Mouse (Mus musculus) right cerebral cortex, postnatal 10 days (tissue): ENCODE results near the gene Dnajc22.

ENCODE experiments used
- DNase-seq, 2 experiments: peaks; one replicate each; pipeline ENCODE4 v3.0.0; 2021; ENCODE audit warnings: low spot score in 2 of 2

The Dnajc22 gene

DNA sequence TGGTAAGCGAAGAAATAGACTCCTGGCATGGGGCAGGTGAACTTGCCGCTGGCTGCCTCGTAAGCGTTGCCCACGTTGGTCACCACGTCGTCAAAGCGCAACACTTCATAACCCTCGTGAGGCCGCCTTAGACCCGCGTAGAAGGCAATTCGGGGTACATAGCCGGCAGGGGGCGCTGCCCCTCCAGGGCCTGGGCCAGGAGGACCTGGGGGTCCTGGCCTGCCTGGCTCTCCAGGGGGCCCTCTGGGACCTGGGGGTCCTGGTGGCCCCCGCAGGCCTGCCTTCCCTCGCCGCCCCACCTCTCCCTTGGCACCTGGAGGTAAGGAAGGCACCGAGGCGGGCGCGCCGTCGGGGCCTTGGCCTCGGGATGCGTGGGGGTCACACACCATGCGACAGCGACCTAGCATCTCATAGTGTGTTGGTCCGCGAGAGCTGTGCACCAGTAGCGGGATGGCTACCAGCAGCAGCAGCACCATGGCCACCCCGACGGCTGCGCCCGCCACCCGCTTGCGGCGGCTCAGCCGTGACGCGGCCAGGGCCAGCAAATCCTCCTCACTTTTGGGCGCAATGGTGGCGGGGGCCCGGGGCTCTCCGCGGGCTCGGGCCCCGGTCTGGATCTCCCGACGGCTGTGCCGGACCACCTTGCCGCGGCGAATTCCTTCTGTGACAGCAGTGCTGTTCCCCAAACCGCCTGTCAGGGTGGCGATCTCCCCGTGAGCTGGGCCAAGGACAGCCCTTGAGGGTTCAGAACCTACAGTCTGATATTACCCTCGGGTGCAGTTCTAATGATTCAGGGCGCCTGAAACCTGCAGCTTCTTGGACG lies 5.5 kb upstream of the Dnajc22 start, which contains the start of gene C1ql4:
C1ql4 (minus strand) TSS at position 565 of the 823 bp plus-strand sequence.
- DNase-seq = no peak

DNA sequence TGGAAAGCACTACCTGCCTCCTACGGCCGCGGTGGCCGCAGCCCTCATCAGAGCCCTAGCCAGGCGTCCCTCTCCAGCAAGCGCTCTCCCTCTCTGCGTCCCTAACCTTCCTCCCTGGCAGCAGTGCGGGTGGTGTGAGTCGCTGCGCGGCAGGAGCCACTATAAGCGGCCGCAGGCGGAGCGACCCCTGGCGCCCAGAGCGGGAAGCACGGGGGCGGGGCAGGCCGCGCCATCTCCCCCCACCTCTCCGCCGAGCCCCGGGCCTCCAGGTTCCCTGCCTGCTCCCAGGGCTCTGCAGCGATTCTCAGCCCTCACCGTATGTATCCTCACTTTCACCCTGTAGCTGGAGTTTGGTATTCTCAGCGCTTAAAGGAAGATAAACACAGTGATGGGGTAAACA lies 4.7 kb upstream of the Dnajc22 start:
- peak; percentile 72 to 76 for DNase-seq

DNA sequence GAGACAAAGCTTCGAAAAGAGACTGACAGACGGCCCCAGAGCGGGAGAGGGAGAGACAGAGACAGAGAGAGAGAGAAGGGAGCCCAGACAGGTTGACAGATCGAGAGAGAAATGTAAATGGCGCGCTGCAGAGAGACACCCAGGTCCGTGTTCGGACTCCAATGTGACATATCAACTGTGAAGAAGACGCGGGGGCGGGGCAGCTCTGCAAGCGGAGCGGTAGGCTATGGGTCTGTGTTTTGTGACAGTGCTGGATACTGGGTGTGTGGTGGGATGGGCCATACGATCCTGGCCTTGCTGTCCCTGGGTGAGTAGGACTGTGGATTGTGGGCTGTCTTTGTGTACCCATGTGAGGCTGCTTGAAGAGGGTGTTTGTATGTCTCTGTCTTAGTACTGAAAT lies 3.9 kb upstream of the Dnajc22 start:
- no peak for DNase-seq

DNA sequence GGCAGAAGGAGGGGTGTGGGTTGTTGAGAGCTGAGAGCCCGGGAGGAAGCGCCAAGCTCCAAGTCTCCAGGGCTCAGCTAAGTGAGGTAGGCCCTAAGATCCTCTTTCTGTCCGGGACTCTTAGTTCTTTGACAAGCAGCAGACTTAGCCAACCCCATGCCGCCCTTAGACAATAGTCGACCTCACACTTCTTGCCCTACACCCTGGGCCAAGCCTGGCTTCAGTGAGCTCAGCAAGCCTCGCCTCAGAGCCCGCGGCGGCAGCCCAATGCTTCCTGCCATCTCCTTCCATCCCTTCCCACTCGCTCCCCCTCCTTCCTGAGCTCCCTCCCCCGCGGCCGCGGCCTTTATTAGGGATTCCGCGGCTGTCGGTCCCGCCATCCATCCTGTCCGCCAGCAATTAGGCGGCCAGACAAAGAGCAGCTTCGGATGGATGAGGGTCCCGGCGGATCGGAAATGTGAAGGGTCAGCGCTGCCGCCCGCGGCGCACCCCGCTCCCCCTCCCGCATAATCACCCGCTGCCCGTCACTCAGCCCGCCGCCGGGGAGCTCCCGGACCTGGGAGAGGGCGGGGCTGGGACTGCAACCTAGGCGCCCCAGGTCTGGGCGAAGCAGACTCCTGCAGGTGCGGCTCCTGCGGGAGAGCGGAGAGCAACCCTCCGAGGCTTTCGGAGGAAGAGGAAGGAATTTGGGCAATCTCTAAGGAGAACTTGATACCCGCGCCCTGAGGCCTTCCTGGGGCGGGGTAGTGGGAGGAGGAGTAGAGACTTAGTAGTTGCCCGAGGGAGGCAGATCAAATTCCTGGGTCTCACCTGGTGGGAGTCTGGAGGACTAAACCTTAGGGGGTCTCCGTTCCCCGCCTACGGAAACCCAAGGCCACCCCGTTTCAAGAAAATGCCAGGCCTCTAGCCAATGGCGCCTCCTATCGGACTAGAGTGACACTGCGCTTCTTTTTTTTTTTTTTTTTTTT lies 605 bp downstream of the Dnajc22 start:
- peak; percentile 62 to 64 for DNase-seq

- peak; percentile 54 to 60 for DNase-seq
Observed at GRCm38 (mm10) chr15:99094631-99095270, 1.8 kb downstream of the Dnajc22 start.

DNA sequence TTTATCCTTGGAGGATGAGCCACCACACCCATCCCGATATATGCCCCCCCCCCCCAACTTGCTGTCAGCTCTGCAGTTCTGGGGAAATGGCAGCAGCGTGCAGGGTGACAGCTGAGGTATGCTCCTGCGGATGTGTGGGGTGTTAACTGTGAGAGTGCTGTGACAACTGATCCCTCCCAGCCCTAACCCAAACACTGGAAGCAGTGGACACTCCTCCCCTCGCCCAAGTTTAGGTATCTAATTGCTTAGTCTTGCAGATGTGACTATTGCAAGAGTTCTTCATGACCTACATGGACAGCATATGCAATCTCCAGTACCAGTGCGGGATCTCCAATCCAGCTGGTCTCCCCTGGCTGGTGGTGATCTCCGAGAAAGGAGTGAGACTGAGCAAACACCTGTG lies 2.4 kb downstream of the Dnajc22 start:
- no peak for DNase-seq

DNA sequence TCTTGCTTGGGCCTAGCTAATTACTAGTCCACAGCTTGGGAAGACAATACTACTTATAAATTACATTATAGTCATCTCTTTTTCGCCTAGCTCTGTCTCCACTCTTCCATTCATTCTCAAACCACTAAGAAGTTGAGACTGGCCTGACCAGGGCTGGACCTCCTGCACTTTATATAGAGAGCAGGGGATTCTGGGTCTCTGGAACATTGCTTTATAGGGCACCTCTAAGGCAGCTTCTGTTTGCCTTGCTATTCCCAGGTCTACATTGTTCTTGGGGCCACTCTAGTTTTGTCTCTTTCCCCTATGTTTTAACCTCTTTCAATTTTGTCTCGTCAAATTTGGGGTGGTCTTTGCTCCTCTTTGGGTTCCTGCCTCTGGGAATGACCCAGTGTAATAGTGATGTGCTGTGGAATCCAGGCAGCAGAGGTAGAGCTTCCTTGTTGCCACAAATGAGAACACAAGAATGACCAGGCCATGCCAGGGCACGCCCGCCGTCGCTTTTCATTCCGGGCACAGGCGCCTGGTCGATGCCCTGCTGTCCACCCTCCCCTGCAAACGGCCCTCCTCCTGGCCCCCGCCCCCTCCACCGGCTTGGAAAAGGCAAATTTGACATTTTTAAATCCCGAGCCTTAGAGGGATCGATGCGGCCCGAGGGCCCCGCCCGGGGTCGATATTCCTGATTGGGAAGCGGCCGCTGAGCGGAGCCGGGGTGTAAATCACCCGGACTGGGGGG lies 3.3 kb downstream of the Dnajc22 start:
- no peak for DNase-seq

GRCm38 (mm10) chr15:99096831-99097500 lies 4.0 kb downstream of the Dnajc22 start:
- DNase-seq = peak in 1 of 2 experiments; percentile 31

- peak in 1 of 2 experiments; percentile 36 for DNase-seq
Observed at GRCm38 (mm10) chr15:99097840-99098492, 5.0 kb downstream of the Dnajc22 start.

DNA sequence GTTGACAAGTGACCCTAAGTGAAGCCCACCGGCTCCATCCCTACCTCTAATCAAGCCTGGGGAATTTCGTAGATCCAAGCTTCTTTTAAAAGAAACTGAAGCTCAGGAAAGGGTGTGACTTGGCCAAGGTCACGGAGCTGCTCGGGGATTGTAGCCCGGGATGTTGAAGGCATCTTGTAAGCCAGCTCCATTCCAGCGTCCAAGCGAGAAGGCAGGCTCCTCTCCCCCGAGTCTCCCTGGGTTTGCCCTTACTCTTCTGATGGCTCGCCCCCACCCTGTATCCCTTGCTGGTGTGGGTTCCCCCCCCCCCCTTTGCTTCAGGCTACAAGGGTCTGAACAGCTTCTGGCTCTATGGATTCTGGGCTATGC lies 5.5 kb downstream of the Dnajc22 start:
- DNase-seq = no peak

GRCm38 (mm10) chr15:99099139-99099556 lies 6.2 kb downstream of the Dnajc22 start:
- peak; percentile 31 to 66 for DNase-seq

- DNase-seq = no peak
Observed at GRCm38 (mm10) chr15:99099984-99100383, 7.0 kb downstream of the Dnajc22 start.

DNA sequence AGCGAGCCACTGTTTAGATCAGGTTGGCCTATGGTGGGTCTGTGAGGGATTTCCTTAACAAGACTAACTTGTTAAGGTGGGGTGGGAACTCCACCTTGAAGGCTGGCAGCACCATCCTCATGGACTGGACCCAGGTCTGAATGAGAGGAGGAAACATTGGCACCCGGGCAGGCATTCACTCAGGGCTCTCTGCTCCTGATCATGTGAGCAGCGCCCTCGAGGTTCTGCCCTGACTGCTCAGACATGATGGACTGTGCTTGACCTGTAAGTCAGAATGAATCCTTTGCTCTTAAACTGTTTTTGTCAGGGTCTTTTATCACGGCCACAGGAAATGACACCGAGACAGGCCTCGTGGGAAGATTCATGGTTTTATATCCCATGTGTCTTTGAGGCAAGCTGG lies 12.3 kb downstream of the Dnajc22 start:
- no peak for DNase-seq

GRCm38 (mm10) chr15:99107866-99108265 lies 14.9 kb downstream of the Dnajc22 start:
- DNase-seq = no peak

DNA sequence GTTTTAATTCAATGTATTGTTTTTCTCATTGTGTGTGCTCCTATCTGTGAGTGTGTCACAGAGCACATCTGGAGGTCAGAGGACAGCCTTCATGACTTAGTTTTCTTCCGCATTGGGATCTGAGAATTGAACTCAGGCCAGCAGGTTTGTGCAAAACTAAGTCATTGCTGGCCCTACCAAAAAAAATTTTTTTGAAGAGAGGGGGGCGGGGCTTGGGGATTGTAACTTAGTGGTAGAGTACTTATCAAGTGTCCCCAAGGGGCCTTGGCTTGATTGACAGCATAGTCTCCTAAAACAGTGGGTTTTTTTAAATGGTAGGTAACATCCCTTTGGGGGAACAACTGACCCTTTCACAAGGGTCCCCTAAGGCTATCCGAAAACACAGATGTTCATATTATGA lies 18.2 kb downstream of the Dnajc22 start:
- DNase-seq = no peak

DNA sequence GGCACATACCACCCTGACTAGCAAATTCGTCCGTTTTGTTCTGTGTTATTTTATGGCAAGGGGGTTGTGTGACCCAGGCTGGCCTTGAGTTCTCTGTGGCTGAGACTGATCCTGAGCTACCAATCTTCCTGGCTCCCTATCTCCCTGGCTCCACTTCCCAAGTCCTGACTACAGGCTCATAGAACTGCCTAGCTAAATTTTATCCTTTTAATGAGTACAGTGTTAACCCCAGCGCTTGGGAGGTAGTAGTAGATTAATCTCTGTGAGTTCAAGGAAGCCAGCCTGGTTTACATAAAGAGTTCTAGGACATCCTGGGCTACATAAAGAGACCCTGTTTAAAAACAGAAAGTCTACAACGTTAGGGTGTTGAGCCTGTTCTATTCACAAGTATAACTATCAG lies 18.8 kb downstream of the Dnajc22 start:
- no peak for DNase-seq

DNA sequence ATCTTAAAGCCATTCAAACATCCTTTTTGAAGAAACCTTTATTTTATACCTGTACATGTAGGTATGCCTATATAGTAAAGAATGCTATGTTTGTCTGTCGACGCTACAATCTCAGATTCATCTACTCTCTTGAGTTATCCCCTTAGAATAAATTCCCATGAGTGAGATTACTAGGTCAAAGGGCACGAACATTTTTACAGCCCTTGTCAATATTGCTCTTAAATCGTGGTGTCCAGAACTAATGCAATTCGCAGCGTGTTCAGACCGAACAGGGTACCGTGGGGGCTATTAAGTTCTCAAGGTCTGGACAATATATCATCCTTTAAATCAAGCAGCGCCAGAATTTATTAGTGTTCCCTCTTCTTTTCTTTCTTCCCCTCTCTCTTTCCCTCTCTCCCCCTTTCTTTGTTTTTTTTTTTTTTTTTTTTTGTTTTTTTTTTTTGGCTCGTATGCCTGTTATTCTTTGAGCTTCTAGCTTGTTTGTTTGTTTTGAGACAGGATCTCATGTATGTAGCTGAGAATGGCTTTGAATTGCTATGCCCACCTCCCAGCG lies 19.9 kb downstream of the Dnajc22 start:
- DNase-seq = no peak

- no peak for DNase-seq
Observed at GRCm38 (mm10) chr15:99113396-99113975, 20.5 kb downstream of the Dnajc22 start.

- DNase-seq = no peak
Observed at GRCm38 (mm10) chr15:99114312-99115064, 21.5 kb downstream of the Dnajc22 start.
